Mouse (Mus musculus): ENCODE measurements at regions not wholly inside any gene's neighbourhood (a gene's known extent, or its start where the extent isn't known, plus 50 kb on each side); places are given as distances from the start of the nearest gene placed in this dataset.

GRCm38 (mm10) chr8:11914131-11914530 lies 73.9 kb downstream of the Tex29 start:
- no peak for TF ChIP-seq CTCF (IDR thresholded peaks at IDR 0.05; ENCODE audit: control insufficient read depth, insufficient read depth, low read length)
- no peak for TF ChIP-seq POLR2A (IDR thresholded peaks at IDR 0.05; ENCODE audit: borderline replicate concordance, control insufficient read depth, low read depth, low read length)

All from bone marrow, adult 2 months (tissue).